Mouse (Mus musculus): ENCODE data around the gene Cacnb3.

Gene Cacnb3

DNA sequence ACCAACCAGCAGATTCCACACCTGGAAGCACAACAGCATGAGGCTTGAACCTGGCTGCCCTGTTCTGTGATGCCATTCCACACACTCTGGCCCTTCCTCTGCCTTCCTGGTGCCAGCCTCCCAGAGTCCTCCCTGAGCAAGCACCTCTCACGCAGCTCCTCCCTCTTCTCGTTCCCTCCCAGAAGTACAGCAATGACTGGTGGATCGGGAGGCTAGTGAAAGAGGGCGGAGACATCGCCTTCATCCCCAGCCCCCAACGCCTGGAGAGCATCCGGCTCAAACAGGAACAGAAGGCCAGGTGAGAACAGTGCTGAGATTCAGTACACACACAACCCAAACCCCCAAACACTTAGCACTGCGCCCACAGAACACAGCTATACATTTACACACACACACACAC is 9.5 kb downstream of the Cacnb3 start:
- DNase-seq = no peak

DNA sequence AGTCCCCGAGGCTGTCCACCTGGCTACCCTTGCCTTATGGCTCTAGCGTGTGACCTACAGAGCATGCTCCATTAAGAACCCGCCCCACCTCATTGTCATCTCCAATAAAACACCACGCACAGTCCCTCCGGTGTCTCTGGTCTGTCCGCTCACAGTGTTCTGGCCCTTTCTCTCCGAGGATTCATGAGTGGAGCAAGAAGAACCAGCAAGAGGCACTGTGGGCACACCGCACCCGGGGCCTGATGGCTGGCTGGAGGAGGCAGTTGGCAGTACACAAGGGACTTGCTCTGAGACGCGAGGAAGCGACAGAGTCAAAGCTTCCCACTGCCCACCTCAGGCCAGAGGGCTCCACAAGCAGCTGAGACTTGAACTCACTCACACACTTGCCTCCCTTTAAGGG is 13.8 kb downstream of the Cacnb3 start:
- DNase-seq = no peak

- no peak for DNase-seq
Measured at GRCm38 (mm10) chr15:98645057-98646026, 14.7 kb downstream of the Cacnb3 start.

DNA sequence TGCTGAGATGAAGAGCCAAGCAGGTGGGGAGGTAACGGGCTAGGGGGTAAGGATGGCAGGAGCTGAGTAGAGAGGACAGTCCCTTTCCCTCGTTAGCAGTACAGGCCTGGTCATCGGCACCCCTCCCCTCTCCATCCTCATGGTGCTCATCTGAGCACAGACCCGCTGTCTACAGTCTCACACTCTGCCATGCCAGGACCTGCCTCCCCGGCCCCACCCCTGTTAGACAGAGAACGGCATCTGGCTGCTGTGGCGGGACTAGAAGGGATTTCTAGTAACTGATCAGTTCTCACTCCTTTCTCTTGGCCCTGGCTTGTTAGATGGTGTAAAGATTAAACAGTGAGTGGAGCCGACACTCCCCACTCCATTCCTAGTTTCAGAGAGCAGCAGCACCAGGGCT is 16.1 kb downstream of the Cacnb3 start:
- no peak for DNase-seq

DNA sequence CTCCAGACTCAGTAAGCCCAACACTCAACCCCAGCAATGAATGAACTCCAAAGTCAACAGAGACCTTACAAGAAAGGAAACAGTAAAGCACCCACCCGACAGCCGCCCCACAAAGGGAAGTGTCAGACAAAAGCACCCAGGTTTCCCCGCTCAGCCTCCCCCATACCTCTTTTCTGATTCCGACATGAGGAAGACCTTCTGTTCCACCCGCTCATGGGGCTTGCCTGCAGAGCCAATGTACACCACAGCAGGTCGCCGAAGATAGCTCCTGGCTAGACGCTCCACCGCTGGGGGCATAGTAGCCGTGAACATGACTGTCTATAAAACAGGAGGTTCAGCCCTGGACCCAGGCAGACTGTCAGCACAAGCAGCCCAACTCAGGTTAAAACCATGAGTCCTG is 16.7 kb downstream of the Cacnb3 start:
- DNase-seq = no peak

GRCm38 (mm10) chr15:98648071-98648470 is 17.4 kb downstream of the Cacnb3 start:
- DNase-seq = no peak

- DNase-seq = no peak
Measured at GRCm38 (mm10) chr15:98651431-98651830, 20.8 kb downstream of the Cacnb3 start.

DNA sequence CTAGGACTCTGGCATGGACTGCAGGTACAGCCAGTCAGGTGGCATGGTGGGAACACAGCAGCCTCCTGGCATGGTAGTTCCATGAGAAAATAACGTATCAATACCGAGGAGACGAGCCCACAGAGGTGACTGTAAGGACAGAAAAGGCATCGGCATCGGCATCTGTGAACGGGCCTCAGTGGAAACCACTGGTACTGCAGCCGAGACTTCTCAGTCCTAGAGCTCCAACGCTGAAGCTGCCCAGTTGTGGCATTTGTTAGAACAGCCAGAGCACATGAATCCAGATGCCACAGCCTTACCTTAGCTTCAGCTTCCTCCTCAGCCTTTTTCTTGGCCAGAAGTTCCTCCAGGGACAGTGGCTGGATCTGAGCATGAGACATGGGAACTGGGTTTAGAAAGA is 21.5 kb downstream of the Cacnb3 start:
- DNase-seq = no peak

DNA sequence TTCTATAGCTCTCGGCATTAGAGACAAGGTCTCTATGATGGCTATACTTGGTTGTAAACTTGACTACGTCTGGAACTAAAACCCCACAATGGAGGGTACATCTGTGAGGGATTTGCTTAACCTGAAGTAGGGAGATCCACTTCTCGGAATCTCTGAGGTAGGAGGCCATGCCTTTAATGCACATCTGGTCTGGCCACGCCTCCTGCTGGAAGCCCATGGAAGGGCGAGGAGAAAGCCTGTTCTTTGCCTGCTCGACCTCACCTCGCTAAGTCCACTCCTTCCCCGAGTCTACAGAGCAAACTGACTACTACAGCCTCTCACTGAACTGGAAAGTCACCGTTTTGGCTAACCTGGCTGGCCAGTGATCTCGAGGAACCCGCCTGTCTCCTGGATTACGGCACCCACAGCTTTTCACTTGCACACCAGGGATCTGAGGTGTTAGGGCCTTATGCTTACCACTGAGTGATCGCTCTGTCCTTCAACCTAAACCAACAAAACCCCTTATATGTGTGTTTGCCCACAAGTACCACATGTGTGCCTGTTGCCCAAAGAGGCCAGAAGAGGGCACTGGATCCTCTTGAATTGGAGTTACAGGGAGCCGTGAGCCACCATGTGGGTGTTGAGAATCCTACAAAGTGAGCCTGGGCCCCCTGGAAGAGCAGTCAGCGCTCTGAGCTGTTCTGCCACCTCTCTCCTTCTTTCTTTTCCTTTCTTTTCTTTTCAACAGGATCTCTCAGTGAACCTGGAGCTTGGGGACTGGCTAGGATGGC is 26.5 kb downstream of the Cacnb3 start:
- DNase-seq = no peak

GRCm38 (mm10) chr15:98662198-98662566 is 31.5 kb downstream of the Cacnb3 start:
- DNase-seq = no peak

DNA sequence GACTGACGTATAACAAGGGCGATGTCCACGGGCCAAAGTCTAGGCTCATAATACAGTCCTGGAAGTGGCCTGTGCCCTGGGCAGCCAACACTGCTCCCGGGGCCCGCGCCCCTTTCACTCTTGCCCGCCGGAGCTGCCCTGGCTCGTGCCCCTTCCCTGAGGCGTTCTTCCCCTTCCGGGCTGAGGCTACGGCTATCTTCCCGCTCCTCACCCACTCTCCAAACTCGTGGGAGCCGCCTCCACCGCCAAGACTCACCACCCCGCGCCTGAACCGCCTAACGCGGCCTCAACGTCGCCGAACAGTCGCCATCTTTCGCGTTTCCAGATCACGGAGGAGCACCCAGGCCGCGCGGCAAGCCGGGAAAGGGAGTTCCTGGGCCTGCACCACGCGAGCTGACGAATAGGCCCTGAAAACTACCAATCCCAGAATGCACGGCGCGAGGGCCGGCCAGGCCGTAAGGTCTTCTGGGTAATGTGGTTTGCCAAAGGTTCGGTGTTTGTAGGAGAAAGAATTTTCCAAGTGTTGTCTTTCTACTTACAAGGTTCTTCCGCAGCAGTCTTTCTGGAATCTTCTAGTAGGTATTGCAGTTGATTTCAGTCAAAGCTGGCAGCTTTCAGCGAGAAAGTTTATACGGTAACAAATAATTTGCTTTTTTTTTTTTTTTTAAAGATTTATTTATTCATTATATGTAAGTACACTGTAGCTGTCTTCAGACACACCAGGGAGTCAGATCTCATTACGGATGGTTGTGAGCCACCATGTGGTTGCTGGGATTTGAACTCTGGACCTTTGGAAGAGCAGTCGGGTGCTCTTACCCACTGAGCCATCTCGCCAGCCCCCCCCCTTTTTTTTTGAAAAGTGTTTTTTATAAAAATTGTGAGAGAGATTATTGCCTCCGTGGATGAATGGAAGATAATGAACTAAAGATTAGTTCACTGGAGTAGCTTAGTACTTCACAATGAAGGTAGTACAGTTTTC is 32.2 kb downstream of the Cacnb3 start, which contains the start of gene Ddx23:
Gene Ddx23, minus strand, starts transcription at position 328 of the 979 bp plus-strand sequence.
- peak; percentile 93 for DNase-seq

DNA sequence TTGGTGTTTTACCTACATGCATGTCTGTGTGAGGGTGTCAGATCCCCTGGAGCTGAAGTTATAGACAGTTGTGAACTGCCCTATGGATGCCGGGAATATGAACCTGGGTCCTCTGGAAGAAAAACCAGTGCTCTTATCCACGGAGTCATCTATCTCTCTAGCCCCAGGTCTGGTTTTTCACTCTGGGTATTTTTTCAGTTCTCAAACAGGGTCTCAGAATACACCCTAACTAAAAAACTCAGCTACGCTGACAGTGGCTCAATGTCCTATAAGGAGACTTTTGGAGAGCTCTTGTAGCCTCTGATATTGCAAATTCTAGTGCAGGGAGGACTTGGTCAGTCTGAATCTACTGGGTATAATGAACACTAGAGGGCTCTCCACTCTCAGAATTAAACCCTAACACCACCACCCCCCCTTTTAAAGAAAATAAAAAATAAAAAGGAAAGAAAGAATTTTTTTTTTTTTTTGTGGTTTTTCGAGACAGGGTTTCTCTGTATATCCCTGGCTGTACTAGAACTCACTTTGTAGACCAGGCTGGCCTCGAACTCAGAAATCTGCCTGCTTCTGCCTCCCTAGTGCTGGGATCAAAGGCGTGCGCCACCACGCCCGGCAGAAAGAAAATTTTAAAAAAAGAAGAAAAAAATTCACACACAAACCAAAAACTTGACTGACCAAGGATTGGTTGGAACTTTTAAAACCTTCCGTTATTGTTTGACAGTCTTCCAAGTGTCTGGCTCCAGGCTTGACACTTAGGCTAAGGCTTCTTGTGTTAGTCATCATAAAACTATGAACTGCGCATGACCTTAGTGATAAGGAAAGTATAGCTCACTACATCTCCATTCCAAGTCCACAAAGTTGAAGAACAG is 33.6 kb downstream of the Cacnb3 start:
- no peak for DNase-seq

- DNase-seq = no peak
Measured at GRCm38 (mm10) chr15:98672592-98672991, 42.0 kb downstream of the Cacnb3 start.

- DNase-seq = no peak
Measured at GRCm38 (mm10) chr15:98673732-98674131, 43.1 kb downstream of the Cacnb3 start.

GRCm38 (mm10) chr15:98674284-98674993 is 43.8 kb downstream of the Cacnb3 start:
- peak; percentile 58 for DNase-seq

DNA sequence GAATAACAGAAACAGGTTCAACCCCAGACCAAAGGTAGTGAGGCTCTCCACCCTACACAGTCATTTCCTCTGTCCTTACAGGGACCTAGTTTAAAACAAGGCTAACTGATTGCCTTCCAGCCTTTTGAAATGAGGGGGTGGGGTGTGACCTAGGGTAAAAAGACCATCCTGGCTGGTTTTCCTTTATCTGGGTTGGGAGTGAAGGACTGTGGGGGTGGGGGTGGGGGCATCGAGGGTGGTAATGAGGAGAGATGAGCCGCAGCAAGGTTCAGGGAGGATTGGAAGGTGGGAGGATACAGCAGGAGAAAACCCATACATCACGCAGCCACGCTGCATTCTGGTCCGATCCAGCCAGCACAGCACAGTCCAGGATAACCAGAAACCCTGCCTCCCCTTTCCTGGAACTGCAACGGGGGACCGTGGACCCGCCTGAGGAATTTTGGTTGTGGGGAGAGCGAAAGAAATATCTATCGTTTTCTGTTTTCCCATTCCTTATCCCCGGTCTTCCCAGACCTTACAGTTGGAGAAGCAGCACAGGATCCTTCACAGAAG is 44.4 kb downstream of the Cacnb3 start:
- DNase-seq = no peak

- no peak for DNase-seq
Measured at GRCm38 (mm10) chr15:98675634-98676250, 45.1 kb downstream of the Cacnb3 start.

- DNase-seq = no peak
Measured at GRCm38 (mm10) chr15:98676471-98676870, 45.8 kb downstream of the Cacnb3 start.

DNA sequence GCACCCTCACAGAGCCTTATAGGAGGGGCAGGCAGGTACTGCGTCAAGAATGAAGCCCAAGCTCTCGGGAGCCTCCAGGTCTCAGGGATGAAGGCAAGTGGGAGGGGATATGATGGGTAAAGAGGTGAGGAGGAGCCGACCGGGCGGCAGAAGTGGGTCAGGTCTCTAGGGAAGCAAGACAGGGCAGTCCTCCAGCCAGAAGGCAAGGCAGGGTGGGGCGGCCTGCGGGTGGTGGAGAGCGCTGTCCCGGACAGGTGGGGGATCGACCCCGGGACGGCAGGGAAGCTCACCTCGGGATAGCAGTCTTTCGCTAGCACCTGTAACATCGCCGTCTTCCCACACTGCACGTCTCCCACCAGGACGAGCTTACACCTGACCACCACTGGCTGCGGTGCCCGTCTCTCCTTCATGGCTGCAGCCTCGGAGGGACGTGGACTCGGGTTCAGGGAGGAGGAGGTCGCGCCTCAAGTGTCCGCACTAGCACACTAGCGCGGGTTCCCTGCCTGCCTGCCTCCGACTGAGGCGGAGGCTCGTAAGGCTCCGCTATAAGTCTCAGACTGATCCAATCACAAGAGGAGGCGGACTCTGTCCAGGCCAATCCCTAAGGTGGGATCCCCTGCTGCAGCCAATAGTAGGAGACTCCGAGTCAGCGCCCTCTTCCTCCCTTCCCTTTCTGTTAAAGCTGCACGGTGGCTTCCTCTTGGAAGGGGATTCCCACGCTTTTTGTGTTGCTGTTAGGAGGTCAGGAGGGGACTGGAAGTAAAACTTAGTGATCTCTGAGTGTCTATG is 46.5 kb downstream of the Cacnb3 start, which contains the start of gene Rnd1:
Gene Rnd1, minus strand, starts transcription at position 522 of the 789 bp plus-strand sequence.
- peak; percentile 84 for DNase-seq
